Mouse (Mus musculus) telencephalon, adult 2 months (tissue): Measurements from ENCODE around the gene Sfxn5.

ENCODE experiments used
- DNase-seq: peaks from one replicate; pipeline ENCODE4 v3.0.0-alpha.2; 2011; ENCODE audit warnings: low read depth, low spot score

Sfxn5 gene

DNA sequence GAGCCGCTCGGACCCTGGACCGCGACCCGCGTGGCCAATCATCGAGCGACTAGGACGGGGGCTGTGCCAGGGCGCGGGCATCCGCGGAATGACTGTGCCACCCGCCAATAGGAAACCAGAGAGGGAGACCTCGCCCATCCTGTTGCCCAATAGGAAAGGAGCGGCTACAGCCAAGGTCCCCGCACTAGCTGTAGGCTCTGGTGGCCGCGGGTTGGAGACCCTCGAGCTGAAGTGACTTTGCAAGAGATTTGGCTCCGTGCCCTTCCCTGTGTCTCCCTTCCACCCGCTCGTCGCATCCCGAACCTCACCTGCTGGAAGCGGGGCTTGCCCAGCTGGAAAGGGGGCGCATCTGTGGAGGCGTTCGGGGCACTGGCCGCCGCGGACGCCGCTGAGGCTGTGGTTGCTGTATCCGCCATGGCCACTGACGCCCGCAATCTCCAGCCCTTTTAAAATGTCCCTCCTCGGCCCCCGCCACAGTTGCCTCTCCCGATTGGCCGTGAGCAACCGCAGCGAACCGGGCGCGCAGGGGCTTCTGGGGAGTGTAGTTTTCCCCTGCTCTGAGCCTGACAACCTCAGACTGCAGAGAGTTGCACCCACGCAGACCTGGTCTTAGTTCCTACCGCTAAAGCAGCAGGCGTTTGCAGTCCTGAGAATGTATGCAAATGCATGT is at the start of gene Sfxn5:
Gene Sfxn5 (minus strand): TSS at position 423 of the 670 bp plus-strand sequence.
- DNase-seq: peak; percentile 97

GRCm38 (mm10) chr6:85382791-85383190 is 49.6 kb upstream of the Sfxn5 start:
- DNase-seq: no peak

DNA sequence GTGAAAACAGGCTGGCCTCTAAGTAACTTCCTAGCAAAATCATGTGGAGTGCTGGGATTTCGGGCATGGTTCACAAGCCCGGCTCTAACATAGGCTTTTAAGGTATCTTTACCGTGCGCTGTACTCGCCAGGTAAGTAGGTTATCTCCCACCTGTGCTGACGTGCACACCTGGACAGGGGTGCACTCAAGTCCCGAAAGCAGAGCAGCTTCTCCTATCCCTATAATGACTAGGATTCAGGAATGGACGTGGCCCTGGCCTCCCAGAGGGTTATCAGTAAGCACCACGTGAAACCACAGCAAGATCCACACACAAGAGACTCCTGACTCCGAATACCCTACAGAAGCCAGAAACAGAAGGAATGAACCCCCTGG is 48.4 kb upstream of the Sfxn5 start:
- DNase-seq: no peak

GRCm38 (mm10) chr6:85380901-85381647 is 47.9 kb upstream of the Sfxn5 start:
- DNase-seq: no peak

- peak; percentile 55 for DNase-seq
Observed at GRCm38 (mm10) chr6:85380201-85380900, 47.1 kb upstream of the Sfxn5 start.

GRCm38 (mm10) chr6:85378629-85379028 is 45.4 kb upstream of the Sfxn5 start:
- DNase-seq: no peak

DNA sequence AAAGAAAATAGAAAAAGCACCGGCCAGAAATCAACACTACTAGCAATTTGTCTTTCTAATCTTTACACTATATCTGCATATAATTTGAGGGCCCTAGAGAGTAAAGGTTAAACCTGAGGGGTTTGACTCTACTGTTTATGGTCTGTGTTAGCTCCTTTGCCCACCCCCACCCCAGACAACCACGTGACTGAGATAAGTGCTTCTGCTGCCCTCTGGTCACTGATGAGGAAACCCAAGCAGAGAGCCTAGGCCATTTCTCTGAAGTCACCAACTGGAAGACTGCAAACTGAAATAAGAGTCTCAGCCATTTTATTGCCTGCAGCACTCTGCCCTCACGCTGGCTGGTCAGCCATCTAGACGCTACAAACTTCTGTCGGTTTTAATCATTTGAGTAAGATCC is 44.7 kb upstream of the Sfxn5 start:
- no peak for DNase-seq

DNA sequence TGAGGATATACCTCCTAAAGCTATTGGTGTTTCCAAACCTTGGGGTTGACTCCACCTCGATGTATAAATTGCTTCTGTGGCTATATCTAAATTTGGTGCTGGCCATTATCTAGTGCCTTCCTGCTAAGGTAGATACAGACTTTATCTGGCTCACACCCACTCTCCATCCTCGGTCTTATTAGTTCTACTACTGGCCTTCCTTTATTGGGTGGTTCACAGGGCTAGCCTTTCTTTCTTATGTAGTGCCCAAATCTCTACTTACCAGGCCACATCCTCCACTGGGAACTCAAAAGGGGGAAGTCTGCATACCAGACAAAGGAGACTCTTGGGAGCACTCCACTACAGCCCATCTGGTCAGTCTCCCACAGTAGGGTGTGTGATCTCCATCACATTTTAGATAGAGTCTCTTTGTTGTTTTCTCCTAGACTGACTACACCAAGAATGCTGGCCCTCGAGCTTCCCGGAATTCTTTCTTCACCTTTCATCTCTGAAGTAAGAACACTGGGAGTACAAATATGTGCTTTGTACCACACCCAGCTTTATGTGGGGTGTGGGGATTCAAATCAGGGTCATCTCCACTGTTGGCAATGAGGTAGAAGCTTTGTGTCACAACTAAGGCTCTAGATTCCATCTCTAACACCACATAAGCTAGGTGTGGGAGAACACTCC is 44.0 kb upstream of the Sfxn5 start:
- no peak for DNase-seq

DNA sequence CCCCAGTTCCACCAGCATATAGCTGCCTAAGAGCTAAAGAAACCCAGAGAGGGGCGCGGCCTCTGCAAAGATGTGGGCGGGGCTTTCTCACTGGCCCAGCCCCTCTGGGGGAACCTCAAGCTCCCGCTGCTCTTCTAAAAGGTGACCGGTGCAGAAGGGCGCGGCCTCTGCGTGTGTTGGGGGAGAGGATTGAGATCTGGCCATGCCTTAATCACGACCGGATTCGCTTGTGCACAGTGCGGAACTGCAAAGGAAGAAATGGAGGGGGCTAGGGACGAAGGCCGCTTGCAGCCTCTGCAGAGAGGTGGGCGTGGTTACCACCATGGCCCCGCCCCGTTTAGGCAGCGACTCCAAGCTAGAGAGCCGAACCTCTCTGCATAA is 41.5 kb upstream of the Sfxn5 start:
- peak; percentile 96 for DNase-seq

GRCm38 (mm10) chr6:85373951-85374733 is 40.9 kb upstream of the Sfxn5 start, which contains the start of gene Rab11fip5:
Rab11fip5 (minus strand) TSS chr6:85374634.
- no peak for DNase-seq

DNA sequence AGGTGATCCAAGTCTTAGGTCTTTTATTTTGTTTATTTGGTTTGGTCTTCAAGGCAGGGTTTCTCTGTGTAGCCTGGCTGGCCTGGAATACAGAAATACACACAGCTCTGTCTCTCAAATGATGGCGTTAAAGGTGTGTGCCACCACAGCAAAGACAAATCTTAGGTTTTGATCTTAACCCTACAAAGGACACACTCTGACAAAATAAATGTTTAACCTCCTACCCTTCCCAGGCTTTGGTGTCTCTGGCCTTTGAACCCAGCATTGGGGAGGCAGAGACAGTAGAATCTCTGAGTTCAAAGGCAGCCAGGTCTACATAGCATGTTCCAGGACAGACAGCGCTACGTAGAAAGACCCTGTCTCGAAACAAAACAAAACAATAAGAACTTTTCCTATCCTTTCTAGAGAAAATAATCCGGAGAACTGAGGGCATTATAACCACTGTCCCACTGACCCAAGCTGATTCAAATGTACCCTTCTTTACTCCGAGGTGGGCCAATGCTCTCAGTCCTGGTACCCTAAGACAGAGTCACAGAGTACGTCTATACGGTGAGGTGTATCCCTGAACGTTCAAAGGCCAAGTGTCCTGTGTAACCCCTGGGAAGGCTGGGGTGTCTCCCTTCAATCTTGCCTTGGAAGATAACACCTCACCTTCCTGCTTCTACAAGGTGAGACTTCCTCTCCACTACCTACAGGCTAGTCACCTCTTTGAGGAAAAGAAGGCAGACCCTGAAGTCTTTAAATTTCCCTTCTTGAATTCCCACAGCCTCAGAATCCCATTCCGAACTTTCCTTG is 40.0 kb upstream of the Sfxn5 start:
- no peak for DNase-seq

GRCm38 (mm10) chr6:85372496-85372895 is 39.3 kb upstream of the Sfxn5 start:
- no peak for DNase-seq

DNA sequence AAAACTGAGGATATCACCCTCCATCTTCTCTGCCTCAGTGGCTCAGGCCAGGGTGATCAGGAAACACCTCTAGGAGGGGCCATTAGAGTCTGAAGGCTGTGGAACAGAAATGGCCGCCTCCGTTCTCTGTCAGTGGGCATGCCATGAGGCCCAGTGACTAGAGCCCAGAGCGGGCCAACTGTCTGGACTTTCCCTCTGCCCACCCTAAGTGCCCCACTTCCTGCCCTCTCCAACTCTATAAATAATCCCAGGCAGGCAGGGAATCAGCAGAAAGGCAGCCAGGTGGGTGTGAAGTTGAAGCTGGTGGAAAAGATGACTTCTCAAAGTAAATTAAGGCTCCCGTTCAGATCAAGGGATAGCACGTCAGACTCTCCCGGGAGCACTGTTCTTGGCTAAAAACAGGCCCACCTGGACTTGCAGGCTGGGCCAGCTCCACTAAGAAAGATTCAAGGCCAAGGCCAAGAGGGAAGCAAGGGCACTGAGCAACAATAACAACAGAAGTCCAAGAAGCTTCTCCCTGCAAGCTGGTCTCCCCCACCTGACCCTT is 38.7 kb upstream of the Sfxn5 start:
- DNase-seq: no peak

DNA sequence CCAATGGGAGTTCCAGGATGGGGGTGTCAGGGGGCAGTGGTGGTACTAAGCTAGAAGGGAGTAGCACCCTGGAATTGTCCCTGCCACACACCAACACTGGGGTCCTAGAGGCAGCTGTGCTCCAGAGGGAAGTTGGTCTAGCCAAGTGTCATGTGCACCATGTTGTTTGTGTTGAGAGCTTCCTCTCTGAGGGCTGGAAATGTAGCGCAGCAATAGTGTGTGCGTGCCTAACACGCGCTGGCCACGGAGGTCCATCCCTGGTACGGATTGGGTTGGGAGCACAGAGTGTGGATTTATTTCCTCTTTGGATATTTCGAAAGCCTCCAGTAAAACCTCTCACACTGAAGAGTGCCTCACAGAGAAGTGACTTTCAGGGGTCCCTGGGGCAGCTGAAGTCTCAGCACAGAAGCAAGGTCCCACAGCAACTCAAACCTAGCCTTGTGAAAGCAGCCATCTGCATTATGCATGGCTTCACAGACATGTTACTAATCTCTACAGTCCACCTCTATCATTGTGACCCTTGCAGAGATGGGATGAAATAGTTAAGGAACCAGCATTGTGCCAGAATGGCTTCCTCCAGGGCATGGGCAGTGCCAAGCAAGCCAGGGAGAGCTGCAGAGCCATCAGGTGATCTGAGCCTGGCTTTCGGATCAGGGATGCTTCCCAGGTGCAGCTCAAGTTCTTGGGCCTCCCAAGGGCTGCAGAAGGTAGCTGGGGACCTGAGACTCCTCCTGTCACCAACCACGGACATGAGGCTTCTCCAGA is 37.6 kb upstream of the Sfxn5 start:
- DNase-seq: no peak

GRCm38 (mm10) chr6:85370041-85370440 is 36.8 kb upstream of the Sfxn5 start:
- no peak for DNase-seq

DNA sequence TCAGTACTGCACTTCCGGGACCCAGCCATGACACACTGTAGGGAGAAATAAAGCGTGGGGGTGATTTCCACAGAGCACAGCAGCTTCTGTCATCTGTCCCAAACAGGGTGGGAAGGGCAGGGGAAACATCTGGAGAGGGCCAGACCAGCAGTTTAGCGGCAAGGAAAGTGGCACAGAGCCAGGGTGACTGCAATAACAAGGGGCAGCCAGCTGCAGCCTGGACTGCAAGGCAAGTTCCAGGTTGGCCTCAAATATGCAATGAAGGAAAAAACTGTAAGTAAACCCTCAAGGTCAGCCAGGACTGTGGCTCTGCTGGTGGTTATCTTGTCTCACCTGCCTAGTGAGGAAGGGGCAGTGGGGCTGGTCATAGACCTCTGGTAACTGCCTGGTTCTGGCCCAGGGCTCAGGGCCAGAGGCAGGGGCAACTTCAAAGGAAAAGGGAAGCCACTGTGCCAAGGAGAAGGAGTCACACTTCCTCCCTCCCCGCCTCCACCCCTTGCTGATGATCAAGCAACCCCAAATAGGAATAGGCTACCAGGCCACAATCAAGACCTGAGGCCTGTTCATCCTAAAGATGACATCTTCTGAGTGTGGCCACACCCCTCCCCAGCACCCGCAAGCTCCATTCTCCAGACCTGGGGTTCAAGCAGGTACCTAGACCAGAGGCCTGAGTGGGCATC is 36.1 kb upstream of the Sfxn5 start:
- no peak for DNase-seq

DNA sequence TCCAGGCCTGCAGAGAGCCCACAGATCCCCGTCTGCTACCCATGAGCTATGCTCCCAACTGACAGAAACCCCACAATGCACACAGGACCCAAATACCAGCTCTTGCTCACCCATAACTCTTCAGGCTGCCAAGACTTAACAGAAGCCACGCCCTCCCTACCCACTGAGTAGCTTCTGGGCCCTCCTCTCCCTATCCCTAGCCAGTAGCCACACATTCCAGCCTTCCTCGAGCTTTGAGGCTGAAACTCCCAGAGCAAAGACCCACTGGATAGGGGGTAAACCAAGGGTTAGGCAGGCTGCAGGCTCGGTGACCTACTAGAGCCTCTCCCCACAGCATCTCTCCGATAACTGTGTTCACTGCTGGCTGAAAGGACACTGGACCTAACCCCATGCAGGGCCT is 35.5 kb upstream of the Sfxn5 start:
- DNase-seq: no peak

DNA sequence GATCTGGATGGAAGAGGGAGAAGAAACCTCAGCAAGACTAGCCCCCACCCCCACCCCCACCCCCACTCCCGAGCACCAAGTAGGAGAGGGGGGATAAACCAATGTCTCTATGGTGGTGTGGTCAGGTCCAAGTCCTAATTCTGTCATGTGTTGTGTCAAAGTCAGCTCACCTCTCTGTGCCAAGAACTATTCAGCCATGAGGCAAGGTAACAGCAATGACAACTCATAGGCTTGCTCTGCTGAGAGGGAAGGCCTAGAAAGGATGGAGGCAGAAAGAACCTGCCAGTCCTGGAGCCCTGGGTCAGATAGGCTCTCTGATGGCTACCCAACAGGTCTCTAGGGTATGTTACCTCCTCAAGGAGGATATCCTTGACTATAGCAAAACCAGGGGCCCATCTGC is 34.9 kb upstream of the Sfxn5 start:
- no peak for DNase-seq

- DNase-seq: no peak
Observed at GRCm38 (mm10) chr6:85366387-85366786, 33.2 kb upstream of the Sfxn5 start.
